26 mouse cellular contexts compared by ENCODE assay signal in the genomic region with DNA sequence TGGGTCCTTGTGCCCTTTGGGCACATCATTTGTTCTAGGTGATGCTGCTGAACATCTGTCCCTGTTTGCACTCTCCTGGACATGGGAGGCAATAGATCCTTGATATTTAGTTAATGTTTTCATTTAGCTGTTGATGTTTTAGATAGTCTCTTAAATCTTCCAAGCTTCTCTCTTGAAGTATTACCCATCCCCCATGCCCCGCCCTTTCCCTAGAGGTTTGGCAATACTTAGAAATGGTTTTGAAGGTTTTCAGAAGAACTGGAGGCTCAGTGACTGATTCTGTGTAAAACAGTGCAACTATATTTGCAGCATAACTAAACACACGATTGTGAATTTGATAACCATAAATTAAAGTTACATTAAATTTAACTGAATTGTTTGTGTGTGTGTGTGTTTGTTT. TPM values are rescaled to one million over a fixed set of nuclear protein-coding genes. Genes with fewer than 3 reads are reported as not detected.
DNase-seq lines count a peak whose midpoint lies in the region; ATAC-seq and TF ChIP-seq lines count a peak whose summit lies in the region.
"Had no signal": no experiment of that assay in that cellular context is flagged by ENCODE, and none has a peak within 500 bp of the region (broad histone marks: within the 10 kb centered on the region; RNA-seq: fewer than 3 reads in every experiment).

No protein-coding gene starts in this region.

- TF ChIP-seq POLR2A in liver, adult 2 months (IDR thresholded peaks at IDR 0.05; ENCODE audit: extremely low read depth, insufficient read depth, low read length) = no peak

- H3K4me2 ChIP-seq in liver, embryonic 12.5 days = no peak overlapping the region
- H3K4me2 ChIP-seq: heart, embryonic 15.5 days; hindbrain, embryonic 15.5 days; intestine, embryonic 15.5 days; liver, embryonic 11.5 days; midbrain, embryonic 11.5 days; neural tube, embryonic 15.5 days; stomach, embryonic 15.5 days had no signal

- no peak overlapping the region for H3K9ac ChIP-seq in liver, adult 2 months (ENCODE audit: low read depth, low read length)
- H3K9ac ChIP-seq in liver, embryonic 12.5 days = no peak overlapping the region
- H3K9ac ChIP-seq in ES-E14 (ENCODE audit: insufficient read depth, low read depth, low read length, poor library complexity, severe bottlenecking) = no peak overlapping the region
- H3K9ac ChIP-seq: heart, embryonic 15.5 days; hindbrain, embryonic 15.5 days; intestine, embryonic 15.5 days; neural tube, embryonic 15.5 days; stomach, embryonic 15.5 days had no signal

- no peaks in the 10 kb centered on the region for H3K27me3 ChIP-seq in liver, adult 2 months (ENCODE audit: control insufficient read depth, insufficient read depth, low read length)
- no peaks in the 10 kb centered on the region for H3K27me3 ChIP-seq in liver, embryonic 12.5 days (replicated peaks)
- H3K27me3 ChIP-seq: heart, embryonic 15.5 days; hindbrain, embryonic 15.5 days; intestine, embryonic 15.5 days; neural tube, embryonic 15.5 days; Patski; stomach, embryonic 15.5 days had no signal

- peaks cover 29% of the 10 kb centered on the region for H3K79me2 ChIP-seq in liver, adult 2 months (ENCODE audit: control insufficient read depth, insufficient read depth, low read length)

- no peak overlapping the region for H3K4me3 ChIP-seq in liver, adult 2 months (ENCODE audit: insufficient read depth, low read depth, low read length)
- no peak overlapping the region for H3K4me3 ChIP-seq in liver, embryonic 12.5 days
- H3K4me3 ChIP-seq in ES-E14 (ENCODE audit: insufficient read depth in 1 of 2, low read depth in 1 of 2, low read length in 2 of 2, poor library complexity in 1 of 2, severe bottlenecking in 1 of 2) = no peak overlapping the region
- H3K4me3 ChIP-seq in brown adipose tissue, adult 24 weeks (ENCODE audit: insufficient read depth, low read depth, low read length) = no peak overlapping the region
- H3K4me3 ChIP-seq: forebrain, embryonic 10.5 days; heart, embryonic 15.5 days; hindbrain, embryonic 15.5 days; intestine, embryonic 15.5 days; neural tube, embryonic 15.5 days; stomach, embryonic 15.5 days had no signal

- no peaks in the 10 kb centered on the region for H3K9me3 ChIP-seq in liver, embryonic 12.5 days (replicated peaks)
- no peaks in the 10 kb centered on the region for H3K9me3 ChIP-seq in ES-E14 (ENCODE audit: control insufficient read depth, insufficient read depth, low read depth, low read length)
- H3K9me3 ChIP-seq: forebrain, embryonic 10.5 days; heart, embryonic 15.5 days; hindbrain, embryonic 15.5 days; intestine, embryonic 15.5 days; neural tube, embryonic 15.5 days; stomach, embryonic 15.5 days had no signal

- intact Hi-C loops in heart, postnatal 36 days (cut with DNase I) = no loop called here

- ATAC-seq in liver, embryonic 12.5 days = no peak
- ATAC-seq: forebrain, embryonic 16.5 days; intestine, embryonic 15.5 days; Patski had no signal

- H3K36me3 ChIP-seq in liver, adult 2 months (ENCODE audit: control insufficient read depth, insufficient read depth, low read length) = peaks cover 10% of the 10 kb centered on the region; the same call in 1 of the 2 replicates
- peaks cover 5% of the 10 kb centered on the region; the same call in 1 of the 2 replicates for H3K36me3 ChIP-seq in liver, embryonic 12.5 days
- H3K36me3 ChIP-seq in ES-E14 (ENCODE audit: control insufficient read depth, insufficient read depth, low read length, poor library complexity, severe bottlenecking) = peaks cover 2% of the 10 kb centered on the region; the same call in 1 of the 2 replicates
- H3K36me3 ChIP-seq: hindbrain, embryonic 15.5 days; intestine, embryonic 15.5 days; stomach, embryonic 15.5 days had no signal

- DNase-seq in adrenal gland, adult 2 months = peak; percentile 79
- no peak for DNase-seq in adrenal gland, adult 8-10 months
- peak; percentile 39 for DNase-seq in liver, adult 2 months (ENCODE audit: extremely low read depth, low read depth, low spot score)
- DNase-seq in ES-E14 (ENCODE audit: low read depth, low spot score) = no peak
- no peak for DNase-seq in heart, postnatal 36 days
- DNase-seq in layer of hippocampus, adult 9-10 months (ENCODE audit: low spot score) = no peak
- DNase-seq: cerebellum, adult 9-10 months; heart, postnatal 4 days; kidney, adult 8-10 months; kidney, postnatal 10 days; lung, adult 2 months; right cerebral cortex, adult 18-20 months; right cerebral cortex, postnatal 4 days; thymus, postnatal 36 days had no signal

- in situ Hi-C loops in ES-E14 (cut with MboI; ENCODE audit: low sequenced_read_pairs in 2 of 2, unreplicated experiment in 2 of 2) = no loop called here

- peak overlapping the region; percentile 40 for H3K27ac ChIP-seq in liver, adult 2 months (replicated peaks; ENCODE audit: insufficient read depth, low read depth, low read length)
- no peak overlapping the region for H3K27ac ChIP-seq in liver, embryonic 12.5 days
- peak overlapping the region; percentile 36; the same call in 1 of the 2 replicates for H3K27ac ChIP-seq in ES-E14 (ENCODE audit: insufficient read depth, low read depth, low read length, poor library complexity, severe bottlenecking)
- H3K27ac ChIP-seq in brown adipose tissue, adult 24 weeks (replicated peaks; ENCODE audit: low read depth, low read length) = peak overlapping the region; percentile 25; the same call in 1 of the 2 replicates
- H3K27ac ChIP-seq: forebrain, embryonic 10.5 days; heart, embryonic 15.5 days; hindbrain, embryonic 15.5 days; intestine, embryonic 15.5 days; neural tube, embryonic 15.5 days; stomach, embryonic 15.5 days had no signal

- peaks cover 29% of the 10 kb centered on the region for H3K4me1 ChIP-seq in liver, adult 2 months (ENCODE audit: control insufficient read depth, insufficient read depth, low read length)
- H3K4me1 ChIP-seq in liver, embryonic 12.5 days = peaks cover 32% of the 10 kb centered on the region
- peaks cover 5 to 13% of the 10 kb centered on the region in 2 experiments for H3K4me1 ChIP-seq in ES-E14 (ENCODE audit: control insufficient read depth in 2 of 2, insufficient read depth in 2 of 2, low read length in 2 of 2, poor library complexity in 1 of 2)
- H3K4me1 ChIP-seq in brown adipose tissue, adult 24 weeks (ENCODE audit: control insufficient read depth, insufficient read depth, insufficient read length, low read length) = peaks cover 42% of the 10 kb centered on the region

- WGBS in liver, adult 2 months = 42% methylated on average over 2 of the region's 2 CpGs
- 59% methylated on average over 2 of the region's 2 CpGs for WGBS in liver, embryonic 12.5 days (ENCODE audit: insufficient replicate concordance)

- no peak for TF ChIP-seq CTCF in liver, adult 2 months (IDR thresholded peaks at IDR 0.05; ENCODE audit: low read depth, low read length)

TF ChIP-seq in ES-E14, 5 proteins besides CTCF, POLR2A, EP300 and RAD21:
- TF ChIP-seq HCFC1 (IDR thresholded peaks at IDR 0.05; ENCODE audit: borderline replicate concordance, insufficient read depth, low read length) = no peak
TF ChIP-seq in ES-E14: peak in this region for 0.

RNA-seq across cellular contexts. Expression of gene Elovl5, which starts 38.3 kb away (rescaled TPM):
- total RNA-seq in adrenal gland, adult 2 months (2021) = 1,000 to 10,000 TPM in 1 of 2 experiments, 100 to 1,000 TPM in 1; 490 to 1,131 TPM
- polyA plus RNA-seq in adrenal gland, adult 2 months (2012; rRNA removed) = 123 and 254 TPM in 2 replicates
- total RNA-seq in adrenal gland, adult 8-10 months (2022) = 100 to 1,000 TPM; 450 to 789 (median 577) TPM
- 228 and 280 TPM in 2 replicates for total RNA-seq in liver, adult 2 months (2014; rRNA removed)
- 234 and 322 TPM in 2 replicates for polyA plus RNA-seq in liver, adult 2 months (2012; rRNA removed)
- 28.1 and 28.8 TPM in 2 replicates for polyA plus RNA-seq in liver, embryonic 12.5 days (2016; fragmentation: Nextera tagmentation; extraction: Ambion mirVana)
- total RNA-seq in ES-E14 (2012; rRNA removed) = 118 and 166 TPM in 2 replicates
- polyA plus RNA-seq in brown adipose tissue, adult 24 weeks (2012; ENCODE audit: insufficient read depth, insufficient read length, missing spikeins) = 85.7 and 123 TPM in 2 replicates
- 10 to 100 TPM; 28.8 to 35.2 TPM for total RNA-seq in heart, postnatal 36 days (2021)

Comparison
In these comparisons a context has a peak if more than half of its experiments do, and no peak if none do; other contexts are left out.
1. DNase-seq: peak in adrenal gland, adult 2 months (single experiment) and liver, adult 2 months (single experiment); none in adrenal gland, adult 8-10 months (single experiment), ES-E14 (single experiment), heart, postnatal 36 days (0 of 2) and layer of hippocampus, adult 9-10 months (single experiment).